Mouse (Mus musculus): ENCODE results near the gene Rnf223.

The Rnf223 gene

GRCm38 (mm10) chr4:156169129-156169528 lies 38.8 kb downstream of the Rnf223 start:
- TF ChIP-seq GATA4 (IDR thresholded peaks at IDR 0.05; ENCODE audit: insufficient replicate concordance, low read length), result no peak

GRCm38 (mm10) chr4:156171828-156172227 lies 41.5 kb downstream of the Rnf223 start:
- no peak for TF ChIP-seq GATA4 (IDR thresholded peaks at IDR 0.05; ENCODE audit: insufficient replicate concordance, low read length)

- TF ChIP-seq GATA4 (IDR thresholded peaks at IDR 0.05; ENCODE audit: insufficient replicate concordance, low read length), result no peak
Measured at GRCm38 (mm10) chr4:156177630-156178029, 47.3 kb downstream of the Rnf223 start.
